Mouse (Mus musculus) layer of hippocampus, adult 9-11 months (tissue): ENCODE measurements around the gene Hecw2.

Source experiments
- DNase-seq: peaks from one replicate; pipeline ENCODE4 v3.0.0; 2022

Gene Hecw2

GRCm38 (mm10) chr1:54194954-54195305 lies at the start of gene Hecw2:
Hecw2 (minus strand) TSS chr1:54195168.
- peak; percentile 8 for DNase-seq

GRCm38 (mm10) chr1:54242722-54243121 lies 47.8 kb upstream of the Hecw2 start:
- no peak for DNase-seq

GRCm38 (mm10) chr1:54220273-54220672 lies 25.3 kb upstream of the Hecw2 start:
- no peak for DNase-seq

GRCm38 (mm10) chr1:54194183-54194953 lies 600 bp downstream of the Hecw2 start:
- DNase-seq = peak; percentile 73

GRCm38 (mm10) chr1:54193191-54193770 lies 1.7 kb downstream of the Hecw2 start:
- no peak for DNase-seq

GRCm38 (mm10) chr1:54187579-54187978 lies 7.4 kb downstream of the Hecw2 start:
- peak; percentile 12 for DNase-seq

GRCm38 (mm10) chr1:54186347-54186746 lies 8.6 kb downstream of the Hecw2 start:
- DNase-seq = no peak

- DNase-seq = no peak
Observed at GRCm38 (mm10) chr1:54180663-54181062, 14.3 kb downstream of the Hecw2 start.

- no peak for DNase-seq
Observed at GRCm38 (mm10) chr1:54179179-54179578, 15.8 kb downstream of the Hecw2 start.

- no peak for DNase-seq
Observed at GRCm38 (mm10) chr1:54176592-54176991, 18.4 kb downstream of the Hecw2 start.

- no peak for DNase-seq
Observed at GRCm38 (mm10) chr1:54168014-54168413, 27.0 kb downstream of the Hecw2 start.

GRCm38 (mm10) chr1:54159531-54159930 lies 35.4 kb downstream of the Hecw2 start:
- DNase-seq = no peak

GRCm38 (mm10) chr1:54153216-54153786 lies 41.7 kb downstream of the Hecw2 start:
- DNase-seq = no peak

GRCm38 (mm10) chr1:54145106-54145505 lies 49.9 kb downstream of the Hecw2 start:
- DNase-seq = no peak

- DNase-seq = no peak
Observed at GRCm38 (mm10) chr1:54133802-54134436, 61.0 kb downstream of the Hecw2 start.

GRCm38 (mm10) chr1:54128714-54129431 lies 66.1 kb downstream of the Hecw2 start:
- DNase-seq = peak; percentile 67

- no peak for DNase-seq
Observed at GRCm38 (mm10) chr1:54126991-54127742, 67.8 kb downstream of the Hecw2 start.

- no peak for DNase-seq
Observed at GRCm38 (mm10) chr1:54122551-54122950, 72.4 kb downstream of the Hecw2 start.

GRCm38 (mm10) chr1:54121071-54121730 lies 73.8 kb downstream of the Hecw2 start:
- DNase-seq = no peak

GRCm38 (mm10) chr1:54119638-54120320 lies 75.2 kb downstream of the Hecw2 start:
- no peak for DNase-seq

- DNase-seq = peak; percentile 76
Observed at GRCm38 (mm10) chr1:54118342-54118973, 76.5 kb downstream of the Hecw2 start.
